Mouse (Mus musculus) liver, embryonic 14.5 days (tissue): ENCODE measurements around the gene Rgsl1. TPM values are rescaled to one million over a fixed set of nuclear protein-coding genes. Genes with fewer than 3 reads are reported as not detected.
A peak's percentile ranks its signal among the peaks of the same experiment; 100 is the strongest.

Experiments
- ATAC-seq: fragments of 200-750 bp; cut with Nextera tagmentation; 2 replicates; pipeline ENCODE4 v1.8.0; 2017; ENCODE audit warnings: moderate number of reproducible peaks, mild to moderate bottlenecking, moderate library complexity; ENCODE audit not compliant: insufficient read depth
- DNase-seq, 3 experiments: peaks; one replicate each; pipeline ENCODE4 v3.0.0-alpha.2; 2012 to 2013; ENCODE audit warnings: low read depth in 3 of 3, low spot score in 3 of 3
- H3K27ac ChIP-seq: fragments of 300-500 bp; sonication (generic); 2 replicates; pipeline ENCODE4 v1.5.1; 2014; ENCODE audit warnings: moderate library complexity, mild to moderate bottlenecking, control low read depth, inconsistent platforms
- H3K27me3 ChIP-seq: fragments of 300-500 bp; sonication (generic); 2 replicates; pipeline ENCODE4 v1.6.1; 2014; ENCODE audit warnings: mild to moderate bottlenecking, low read length, moderate library complexity; ENCODE audit not compliant: control insufficient read depth, insufficient read depth
- H3K36me3 ChIP-seq: fragments of 300-500 bp; sonication (generic); replicated peaks from 2 replicates; pipeline ENCODE4 v1.6.1; 2014; ENCODE audit warnings: low read depth; ENCODE audit not compliant: control insufficient read depth, insufficient read depth
- H3K4me1 ChIP-seq, 2 experiments: fragments of 200-500 bp in 1 of 2; fragments of 300-500 bp in 1 of 2; sonication (generic) in 1 of 2; replicated peaks; 2 replicates each; pipeline ENCODE4 v1.6.1; 2012 to 2014; ENCODE audit warnings: antibody characterized with exemption in 1 of 2, inconsistent platforms in 1 of 2, low read length in 1 of 2; ENCODE audit not compliant: control insufficient read depth in 2 of 2, insufficient read depth in 2 of 2
- H3K4me2 ChIP-seq: fragments of 300-500 bp; sonication (generic); 2 replicates; pipeline ENCODE4 v1.6.1; 2014; ENCODE audit warnings: low read depth, mild to moderate bottlenecking, control low read depth, moderate library complexity
- H3K4me3 ChIP-seq, 2 experiments: fragments of 200-500 bp in 1 of 2; fragments of 300-500 bp in 1 of 2; sonication (generic) in 1 of 2; 2 replicates each; pipeline ENCODE4 v1.5.1; 2012 to 2014; ENCODE audit warnings: low read depth in 2 of 2, low read length in 2 of 2, mild to moderate bottlenecking in 2 of 2, control low read depth in 1 of 2, inconsistent platforms in 1 of 2, moderate library complexity in 1 of 2; ENCODE audit not compliant: insufficient read depth in 1 of 2
- H3K9ac ChIP-seq: fragments of 300-500 bp; sonication (generic); replicated peaks from 2 replicates; pipeline ENCODE4 v1.6.1; 2014; ENCODE audit warnings: mild to moderate bottlenecking, control low read depth, moderate library complexity
- H3K9me3 ChIP-seq: fragments of 300-500 bp; sonication (generic); 2 replicates; pipeline ENCODE4 v1.6.1; 2016; ENCODE audit warnings: low read length, mixed read lengths; ENCODE audit not compliant: control insufficient read depth
- CTCF ChIP-seq: IDR thresholded peaks from 2 replicates; pipeline ENCODE4 v1.5.1; 2016; ENCODE audit warnings: antibody characterized with exemption, low read depth, control low read depth
- EP300 ChIP-seq: IDR thresholded peaks from 2 replicates; pipeline ENCODE4 v1.6.1; 2016; ENCODE audit warnings: antibody characterized with exemption, low read depth
- WGBS: fragments of 180-500 bp; shearing (Covaris S2); extraction: QIAGEN DNeasy Blood & Tissue Kit; methylation state at CpG from one replicate; pipeline ENCODE4 v1.1.7; 2014; ENCODE audit not compliant: insufficient replicate concordance; 5-methylcytosine and 5-hydroxymethylcytosine counted together
- polyA plus RNA-seq, 2 experiments: library from polyadenylated mRNA; depleted of rRNA in 1 of 2; stranded (reverse) in 1 of 2; unstranded in 1 of 2; fragments of >200 nt; fragmentation: Nextera tagmentation in 1 of 2; extraction: Ambion mirVana in 1 of 2; gene quantifications; 2 replicates each; pipeline versions ENCODE4 v1.2.1 to v1.2.3; 2012 to 2014

Rgsl1 gene
- polyA plus RNA-seq, 2 experiments, result 0.03 TPM; not detected in 1

- peaks cover 4% of the 10 kb centered on the region for H3K27me3 ChIP-seq
- H3K36me3 ChIP-seq, result no peaks in the 10 kb centered on the region
- DNase-seq (no peak), ATAC-seq (no peak)
- H3K4me2 ChIP-seq, result no peak overlapping the region
- H3K27ac ChIP-seq, result no peak overlapping the region
- H3K4me1 ChIP-seq, result peaks cover 20 to 22% of the 10 kb centered on the region in 2 experiments
- H3K9ac ChIP-seq, result no peak overlapping the region
- no peak for TF ChIP-seq CTCF
- no peak for TF ChIP-seq EP300
- H3K9me3 ChIP-seq, result no peaks in the 10 kb centered on the region
- 66% methylated on average over 14 of the region's 14 CpGs for WGBS
- no peak overlapping the region for H3K4me3 ChIP-seq
These were observed 97.7 kb downstream of the Rgsl1 start for GRCm38 (mm10) chr1:153746119-153746670.

DNA sequence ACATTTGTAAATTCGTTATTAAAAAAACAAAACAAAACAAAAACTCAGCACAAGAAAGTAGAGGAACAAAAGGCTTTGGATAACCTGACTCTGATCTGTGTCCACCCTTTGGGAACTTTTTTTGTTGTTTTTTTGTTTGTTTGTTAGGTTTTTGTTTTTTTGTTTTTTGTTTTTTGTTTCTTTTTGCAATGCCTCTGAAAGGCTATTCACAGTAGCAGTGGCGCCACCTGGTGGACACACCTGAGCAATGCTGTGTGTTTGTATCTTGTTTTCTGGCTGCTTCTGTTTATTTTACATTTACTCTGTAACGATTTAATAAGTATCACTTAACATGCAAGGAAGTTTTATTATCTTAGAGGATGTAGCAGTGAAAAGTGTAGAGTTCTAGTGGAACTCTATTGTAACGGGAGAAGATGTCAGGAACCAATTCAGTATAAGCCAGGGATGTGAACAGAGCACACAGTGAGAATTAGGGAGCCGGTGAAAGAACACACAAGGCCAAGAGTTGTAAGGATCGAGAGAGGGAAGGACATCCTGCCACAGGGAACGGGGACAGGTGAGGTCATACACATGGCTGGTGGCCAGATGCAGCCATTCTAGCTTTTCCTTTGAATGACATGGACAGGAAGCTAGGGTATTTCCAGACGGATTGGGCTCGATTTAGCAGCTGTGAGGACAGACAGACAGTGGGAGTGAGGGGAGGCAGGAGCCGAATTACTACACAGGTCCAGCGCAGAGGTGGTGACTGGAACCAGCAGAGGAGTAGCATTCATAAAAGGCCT lies 101.4 kb downstream of the Rgsl1 start:
- no peaks in the 10 kb centered on the region for H3K36me3 ChIP-seq
- DNase-seq, result peak in 1 of 3 experiments; percentile 51
- no peak overlapping the region for H3K9ac ChIP-seq
- no peak overlapping the region for H3K27ac ChIP-seq
- ATAC-seq, result no peak
- no peaks in the 10 kb centered on the region; a peak in 1 of 4 replicates for H3K4me1 ChIP-seq
- H3K27me3 ChIP-seq, result peaks cover 24% of the 10 kb centered on the region
- WGBS, result 39% methylated on average over 11 of the region's 11 CpGs
- H3K4me2 ChIP-seq, result no peak overlapping the region
- H3K4me3 ChIP-seq, result no peak overlapping the region
- no peaks in the 10 kb centered on the region for H3K9me3 ChIP-seq
- TF ChIP-seq EP300, result no peak
- TF ChIP-seq CTCF, result peak; percentile 83

DNA sequence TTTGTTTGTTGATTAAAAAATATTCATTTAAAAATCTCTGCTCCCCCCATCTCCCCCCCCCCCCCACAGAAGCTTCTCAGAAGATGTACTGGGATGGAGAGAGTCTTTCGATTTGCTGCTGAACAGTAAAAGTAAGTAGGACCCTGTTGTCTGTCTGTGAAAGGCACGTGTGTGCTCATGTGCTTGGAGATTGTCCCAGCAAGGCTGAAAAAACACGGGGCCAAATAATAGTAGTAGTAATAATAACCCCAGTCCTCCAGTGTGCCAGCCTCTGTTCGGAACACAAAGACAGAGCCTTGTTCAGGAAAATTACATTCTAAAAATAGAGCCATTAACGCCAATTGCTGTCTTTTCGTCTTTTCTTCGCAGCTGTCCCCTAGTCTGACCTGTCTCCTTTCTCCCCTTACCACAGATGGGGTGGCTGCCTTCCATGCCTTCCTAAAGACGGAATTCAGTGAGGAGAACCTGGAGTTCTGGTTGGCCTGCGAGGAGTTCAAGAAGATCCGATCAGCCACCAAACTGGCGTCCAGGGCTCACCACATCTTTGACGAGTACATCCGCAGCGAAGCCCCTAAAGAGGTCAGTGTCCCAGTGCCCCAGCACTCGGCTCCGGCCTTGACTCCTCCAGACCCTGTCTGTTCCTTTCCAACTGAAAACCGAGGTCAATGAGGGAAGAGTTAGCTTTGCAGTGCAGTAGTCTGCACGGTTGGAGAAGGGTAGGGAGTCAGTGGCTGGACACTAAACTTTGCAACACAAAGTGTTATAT lies 102.2 kb downstream of the Rgsl1 start:
- no peaks in the 10 kb centered on the region for H3K36me3 ChIP-seq
- ATAC-seq, result no peak
- DNase-seq, result no peak
- no peaks in the 10 kb centered on the region; a peak in 1 of 4 replicates for H3K4me1 ChIP-seq
- no peaks in the 10 kb centered on the region for H3K9me3 ChIP-seq
- H3K9ac ChIP-seq, result no peak overlapping the region
- H3K27me3 ChIP-seq, result peaks cover 24% of the 10 kb centered on the region
- no peak overlapping the region for H3K4me2 ChIP-seq
- no peak overlapping the region for H3K4me3 ChIP-seq
- no peak overlapping the region for H3K27ac ChIP-seq
- 63% methylated on average over 18 of the region's 18 CpGs for WGBS
- TF ChIP-seq CTCF (no peak), EP300 (no peak)

- Histone ChIP-seq H3K27ac (no peak overlapping the region), H3K4me2 (peak overlapping the region; percentile 49), H3K9me3 (no peaks in the 10 kb centered on the region), H3K4me3 (no peak overlapping the region), H3K36me3 (no peaks in the 10 kb centered on the region), H3K4me1 (no peaks in the 10 kb centered on the region; a peak in 1 of 4 replicates), H3K9ac (no peak overlapping the region), H3K27me3 (peaks cover 24% of the 10 kb centered on the region)
- no peak for ATAC-seq
- WGBS, result 36% methylated on average over 12 of the region's 12 CpGs
- TF ChIP-seq EP300, result no peak
- no peak for TF ChIP-seq CTCF
- no peak for DNase-seq
These were observed 103.1 kb downstream of the Rgsl1 start for GRCm38 (mm10) chr1:153740775-153741400.
